Mouse (Mus musculus): ENCODE data around the gene Cd59b.

Cd59b gene

DNA sequence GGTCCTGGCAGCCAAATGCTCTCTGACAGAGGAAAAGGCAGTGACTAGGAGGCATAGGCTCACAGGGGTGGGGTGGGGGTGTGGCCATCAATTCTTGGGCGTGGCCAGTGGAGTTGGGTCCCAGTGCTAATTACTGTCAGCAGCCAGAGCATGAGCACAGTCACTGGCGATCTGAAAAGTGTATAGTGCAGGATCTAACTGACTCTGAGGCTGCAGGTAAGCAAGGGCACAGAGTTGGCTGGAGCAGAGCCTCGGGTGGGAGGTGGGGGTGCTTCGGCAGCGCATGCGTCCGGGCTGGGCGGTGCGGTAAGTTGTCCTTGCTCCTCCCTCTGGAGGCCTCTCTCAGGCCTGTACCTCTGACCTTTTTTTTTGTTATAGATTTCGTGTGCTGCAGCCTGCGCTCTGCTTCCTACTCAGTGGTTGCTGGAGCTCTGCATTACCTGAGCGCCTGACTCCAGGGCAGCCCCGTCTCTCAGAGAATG is at the start of gene Cd59b:
Gene Cd59b (plus strand): TSS at position 146 of the 482 bp plus-strand sequence.
- DNase-seq (ENCODE audit: extremely low spot score, low read depth, low spot score), result no peak

- DNase-seq (ENCODE audit: extremely low spot score, low read depth, low spot score), result no peak
Measured at GRCm38 (mm10) chr2:104023096-104023495, 46.6 kb upstream of the Cd59b start.

GRCm38 (mm10) chr2:104024656-104025055 is 45.0 kb upstream of the Cd59b start:
- DNase-seq (ENCODE audit: extremely low spot score, low read depth, low spot score), result no peak

GRCm38 (mm10) chr2:104027458-104028138 is 42.1 kb upstream of the Cd59b start, which contains the start of gene Fbxo3:
Gene Fbxo3 (plus strand): TSS chr2:104027721.
- no peak for DNase-seq (ENCODE audit: extremely low spot score, low read depth, low spot score)

GRCm38 (mm10) chr2:104028139-104028723 is 41.4 kb upstream of the Cd59b start, which contains the start of gene 4931422A03Rik:
Gene 4931422A03Rik (minus strand): TSS chr2:104028361.
- no peak for DNase-seq (ENCODE audit: extremely low spot score, low read depth, low spot score)

DNA sequence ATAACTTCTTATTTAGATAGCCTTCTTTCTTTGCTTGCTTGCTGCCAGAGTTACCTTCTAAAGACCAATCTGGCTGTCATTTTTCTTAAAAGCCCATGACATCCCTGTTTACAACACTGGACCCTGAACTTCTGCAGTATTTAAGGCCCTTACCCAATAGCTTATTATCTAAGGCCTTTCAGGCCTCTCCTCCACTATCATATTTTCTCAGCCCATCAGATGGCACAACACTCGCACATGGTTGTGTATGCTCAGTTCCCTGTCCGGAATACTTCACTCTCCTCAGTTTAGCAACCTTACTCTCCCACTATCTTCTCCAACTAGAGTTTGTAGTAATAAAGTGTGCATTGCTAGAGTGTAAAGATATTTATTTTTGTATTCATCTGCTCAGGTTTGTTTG is 40.6 kb upstream of the Cd59b start:
- no peak for DNase-seq (ENCODE audit: extremely low spot score, low read depth, low spot score)

- no peak for DNase-seq (ENCODE audit: extremely low spot score, low read depth, low spot score)
Measured at GRCm38 (mm10) chr2:104030381-104030780, 39.3 kb upstream of the Cd59b start.

- no peak for DNase-seq (ENCODE audit: extremely low spot score, low read depth, low spot score)
Measured at GRCm38 (mm10) chr2:104032056-104032455, 37.6 kb upstream of the Cd59b start.

- no peak for DNase-seq (ENCODE audit: extremely low spot score, low read depth, low spot score)
Measured at GRCm38 (mm10) chr2:104034832-104035472, 34.7 kb upstream of the Cd59b start.

GRCm38 (mm10) chr2:104035595-104035994 is 34.1 kb upstream of the Cd59b start:
- DNase-seq (ENCODE audit: extremely low spot score, low read depth, low spot score), result no peak

DNA sequence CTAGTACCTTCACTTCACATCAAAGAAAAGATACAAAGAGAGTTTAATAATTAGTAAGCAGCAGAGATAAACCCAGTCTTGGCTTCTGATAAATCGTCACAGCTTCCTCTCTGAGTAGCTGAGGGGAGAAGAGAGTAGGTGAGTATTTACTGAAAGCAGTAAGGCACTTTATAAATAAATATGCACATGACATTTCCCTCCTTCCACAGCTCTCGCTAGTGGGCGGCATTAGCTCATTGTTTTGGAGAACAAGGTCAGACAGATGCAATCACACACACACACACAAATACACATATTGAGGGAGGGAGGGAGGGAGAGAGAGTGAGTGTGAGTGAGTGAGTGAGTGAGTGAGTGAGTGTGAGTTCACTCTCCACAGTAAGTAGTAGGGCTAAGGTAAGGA is 33.3 kb upstream of the Cd59b start:
- DNase-seq (ENCODE audit: extremely low spot score, low read depth, low spot score), result no peak

GRCm38 (mm10) chr2:104038236-104038635 is 31.4 kb upstream of the Cd59b start:
- DNase-seq (ENCODE audit: extremely low spot score, low read depth, low spot score), result no peak

GRCm38 (mm10) chr2:104041632-104042031 is 28.0 kb upstream of the Cd59b start:
- DNase-seq (ENCODE audit: extremely low spot score, low read depth, low spot score), result no peak

DNA sequence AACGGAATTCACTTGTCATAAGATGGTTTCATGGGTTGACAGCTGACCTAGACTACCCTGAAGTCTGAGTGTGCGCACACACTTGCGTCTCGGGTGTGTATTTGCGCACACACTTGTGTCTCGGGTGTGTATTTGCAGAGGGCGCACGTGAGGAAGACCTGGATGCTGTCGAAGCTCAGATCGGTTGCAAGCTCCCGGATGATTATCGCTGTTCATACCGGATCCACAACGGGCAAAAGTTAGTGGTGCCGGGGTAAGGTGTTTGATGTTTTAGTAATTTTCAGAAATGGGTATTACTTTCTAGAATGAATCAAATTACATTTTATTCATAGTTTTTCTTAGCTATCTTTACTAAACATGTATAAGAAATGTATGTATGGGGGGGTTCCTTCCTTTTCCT is 26.9 kb upstream of the Cd59b start:
- no peak for DNase-seq (ENCODE audit: extremely low spot score, low read depth, low spot score)

DNA sequence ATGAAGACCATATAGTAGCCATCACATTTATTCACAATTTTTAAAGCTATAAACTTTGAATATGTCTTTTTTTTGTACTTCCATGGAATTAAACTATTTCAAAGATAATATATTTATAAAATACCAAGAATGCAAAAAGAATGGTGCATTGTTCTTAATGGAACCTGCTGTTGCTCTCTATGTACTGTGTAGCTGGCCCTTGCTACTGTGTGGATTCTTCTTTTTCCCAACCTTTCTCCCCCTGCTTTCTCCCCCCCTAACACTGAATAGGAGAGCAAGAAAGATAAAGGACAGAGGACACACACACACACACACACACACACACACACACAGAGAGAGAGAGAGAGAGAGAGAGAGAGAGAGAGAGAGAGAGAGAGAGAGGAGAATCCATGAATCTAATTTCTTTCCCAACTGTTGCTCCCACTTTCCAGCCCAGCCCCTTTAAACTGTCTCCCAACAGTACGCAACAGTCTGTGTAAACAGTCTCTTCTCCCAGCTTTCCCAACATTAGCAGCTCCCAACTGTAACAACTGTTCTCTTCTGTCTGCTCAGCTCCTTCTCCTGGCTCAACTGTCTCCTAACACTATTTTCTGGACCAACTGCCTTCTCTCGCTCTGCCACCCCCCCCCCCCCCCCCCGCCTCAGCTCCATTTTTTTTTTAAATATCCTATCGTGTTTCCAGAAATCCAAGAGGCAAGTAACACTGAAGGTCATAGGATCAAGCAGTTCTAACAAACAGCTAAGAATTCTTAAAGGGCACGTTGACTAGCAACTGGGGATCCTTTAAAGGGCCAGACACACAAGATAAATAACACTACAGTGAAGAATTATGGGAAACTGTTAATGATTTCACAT is 25.8 kb upstream of the Cd59b start:
- no peak for DNase-seq (ENCODE audit: extremely low spot score, low read depth, low spot score)

- no peak for DNase-seq (ENCODE audit: extremely low spot score, low read depth, low spot score)
Measured at GRCm38 (mm10) chr2:104044479-104045080, 25.1 kb upstream of the Cd59b start.

GRCm38 (mm10) chr2:104058381-104058780 is 11.3 kb upstream of the Cd59b start:
- no peak for DNase-seq (ENCODE audit: extremely low spot score, low read depth, low spot score)

DNA sequence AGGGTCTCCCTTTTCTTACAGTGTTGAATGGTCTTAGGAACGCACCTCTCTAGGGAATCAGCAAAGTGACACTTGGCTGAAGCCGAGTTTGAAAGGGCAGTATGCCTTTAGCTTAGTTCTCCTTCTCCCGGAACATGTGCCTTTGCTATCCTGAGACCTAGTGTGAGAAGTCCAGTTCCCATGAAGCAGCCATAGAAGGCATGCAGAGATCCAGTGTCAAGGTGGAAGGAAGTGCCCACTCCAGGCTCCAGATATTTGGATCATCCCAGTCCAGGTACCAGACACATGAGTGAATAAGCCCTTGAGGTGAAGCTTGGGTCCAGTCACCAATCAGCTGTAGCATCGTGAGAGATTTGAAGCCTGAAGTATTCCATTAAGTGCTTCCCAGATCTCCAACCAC is 10.7 kb upstream of the Cd59b start:
- no peak for DNase-seq (ENCODE audit: extremely low spot score, low read depth, low spot score)

- no peak for DNase-seq (ENCODE audit: extremely low spot score, low read depth, low spot score)
Measured at GRCm38 (mm10) chr2:104059786-104060185, 9.9 kb upstream of the Cd59b start.

GRCm38 (mm10) chr2:104060996-104061395 is 8.7 kb upstream of the Cd59b start:
- no peak for DNase-seq (ENCODE audit: extremely low spot score, low read depth, low spot score)

GRCm38 (mm10) chr2:104062665-104063064 is 7.0 kb upstream of the Cd59b start:
- no peak for DNase-seq (ENCODE audit: extremely low spot score, low read depth, low spot score)
